Mouse (Mus musculus): ENCODE data around the gene Slc5a4a.

DNA sequence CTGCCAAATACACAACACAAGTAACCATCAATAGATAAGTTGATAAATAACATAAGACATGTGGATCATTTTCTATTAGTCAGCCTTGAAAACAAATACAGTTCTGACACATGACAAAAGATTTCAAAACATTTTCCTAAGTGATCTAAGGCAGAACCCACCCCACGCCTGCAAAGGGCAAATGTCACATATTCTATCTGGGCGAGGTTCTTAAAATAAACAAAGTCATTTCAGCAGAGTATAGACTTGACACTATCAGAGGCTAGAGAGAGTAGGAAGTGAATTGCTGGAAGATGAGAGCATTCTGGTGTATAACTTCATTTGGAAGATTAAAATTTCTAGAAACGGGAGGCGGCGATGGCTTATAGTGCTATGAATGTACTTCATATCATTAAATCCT lies 25.8 kb upstream of the Slc5a4a start:
- no peak for TF ChIP-seq KAT2A (IDR thresholded peaks at IDR 0.05; ENCODE audit: insufficient replicate concordance, low read length)
- TF ChIP-seq E2F4 (IDR thresholded peaks at IDR 0.05; ENCODE audit: insufficient replicate concordance, low read depth, low read length) = no peak

Data from CH12.LX (cell line).